Mouse (Mus musculus) kidney, adult 2 months (tissue): Measurements from ENCODE around the gene Ntrk1. TPM values are rescaled to one million over a fixed set of nuclear protein-coding genes. Genes with fewer than 3 reads are reported as not detected.

ENCODE experiments used
- DNase-seq: peaks from one replicate; pipeline ENCODE4 v3.0.0; 2021
- H3K27ac ChIP-seq: fragments of 200-500 bp; 2 replicates; pipeline ENCODE4 v1.5.1; 2012; ENCODE audit warnings: low read depth, low read length, control low read depth, inconsistent platforms; ENCODE audit not compliant: insufficient read depth
- H3K27me3 ChIP-seq: fragments of 200-500 bp; replicated peaks from 2 replicates; pipeline ENCODE4 v1.6.1; 2012; ENCODE audit warnings: mild to moderate bottlenecking, moderate library complexity, low read length, inconsistent platforms; ENCODE audit not compliant: control insufficient read depth, insufficient read depth
- H3K36me3 ChIP-seq: fragments of 200-500 bp; 2 replicates; pipeline ENCODE4 v1.6.1; 2012; ENCODE audit warnings: mild to moderate bottlenecking, moderate library complexity, low read length, inconsistent platforms; ENCODE audit not compliant: control insufficient read depth, insufficient read depth
- H3K4me1 ChIP-seq: fragments of 200-500 bp; 2 replicates; pipeline ENCODE4 v1.6.1; 2011; ENCODE audit warnings: low read length; ENCODE audit not compliant: control insufficient read depth, insufficient read depth
- H3K4me3 ChIP-seq: fragments of 200-500 bp; 2 replicates; pipeline ENCODE4 v1.5.1; 2011; ENCODE audit warnings: mild to moderate bottlenecking, low read depth, low read length, control low read depth; ENCODE audit not compliant: insufficient read depth
- CTCF ChIP-seq: fragments of 200-500 bp; conservative IDR thresholded peaks from 2 replicates; pipeline ENCODE4 v1.5.1; 2011; ENCODE audit warnings: low read depth, mild to moderate bottlenecking, control low read depth, low read length, moderate library complexity, mixed read lengths; ENCODE audit not compliant: insufficient read depth, insufficient read length
- POLR2A ChIP-seq: fragments of 200-500 bp; IDR thresholded peaks from one replicate; pipeline ENCODE4 v1.6.1; 2011; ENCODE audit warnings: low read depth, low read length, control low read depth
- WGBS: fragments of 180-500 bp; shearing (Covaris S2); methylation state at CpG from one replicate; pipeline ENCODE4 v1.1.7; 2018; 5-methylcytosine and 5-hydroxymethylcytosine counted together
- polyA plus RNA-seq: library from polyadenylated mRNA; depleted of rRNA; stranded (reverse); fragments of >200 nt; gene quantifications from 2 replicates; pipeline ENCODE4 v1.2.3, GENCODE M21; 2012

Gene Ntrk1
- polyA plus RNA-seq, 1 experiment = 4.5 TPM

GRCm38 (mm10) chr3:87818226-87818625 lies 23.3 kb upstream of the Ntrk1 start:
- H3K4me3 ChIP-seq = no peak overlapping the region
- no peak for DNase-seq
- H3K4me1 ChIP-seq = no peaks in the 10 kb centered on the region
- TF ChIP-seq POLR2A (no peak), CTCF (no peak)
- 72% methylated on average over 12 of the region's 12 CpGs for WGBS
- H3K27ac ChIP-seq = no peak overlapping the region
- H3K27me3 ChIP-seq = no peaks in the 10 kb centered on the region
- no peaks in the 10 kb centered on the region for H3K36me3 ChIP-seq

GRCm38 (mm10) chr3:87816646-87817093 lies 21.7 kb upstream of the Ntrk1 start:
- Histone ChIP-seq H3K27me3 (no peaks in the 10 kb centered on the region), H3K36me3 (no peaks in the 10 kb centered on the region), H3K4me1 (no peaks in the 10 kb centered on the region), H3K27ac (no peak overlapping the region), H3K4me3 (no peak overlapping the region)
- WGBS = 4% methylated on average over 12 of the region's 12 CpGs
- DNase-seq = peak; percentile 83
- TF ChIP-seq CTCF (peak; percentile 98), POLR2A (no peak)

- 62% methylated on average over 6 of the region's 6 CpGs for WGBS
- no peaks in the 10 kb centered on the region for H3K36me3 ChIP-seq
- TF ChIP-seq CTCF (no peak), POLR2A (no peak)
- DNase-seq = no peak
- H3K4me1 ChIP-seq = no peaks in the 10 kb centered on the region
- no peak overlapping the region for H3K27ac ChIP-seq
- no peaks in the 10 kb centered on the region for H3K27me3 ChIP-seq
- H3K4me3 ChIP-seq = no peak overlapping the region
Observed at GRCm38 (mm10) chr3:87816166-87816565, 21.2 kb upstream of the Ntrk1 start.

- Histone ChIP-seq H3K27ac (no peak overlapping the region), H3K36me3 (no peaks in the 10 kb centered on the region), H3K27me3 (no peaks in the 10 kb centered on the region), H3K4me3 (no peak overlapping the region), H3K4me1 (no peaks in the 10 kb centered on the region)
- TF ChIP-seq CTCF (no peak), POLR2A (no peak)
- WGBS = 40% methylated on average over 10 of the region's 10 CpGs
- DNase-seq = peak; percentile 38
Observed at GRCm38 (mm10) chr3:87812873-87813272, 17.9 kb upstream of the Ntrk1 start.

- no peak overlapping the region for H3K4me3 ChIP-seq
- no peak overlapping the region for H3K27ac ChIP-seq
- TF ChIP-seq CTCF (no peak), POLR2A (no peak)
- no peaks in the 10 kb centered on the region for H3K36me3 ChIP-seq
- WGBS = 64% methylated on average over 4 of the region's 4 CpGs
- no peak for DNase-seq
- H3K4me1 ChIP-seq = no peaks in the 10 kb centered on the region
- H3K27me3 ChIP-seq = no peaks in the 10 kb centered on the region
Observed at GRCm38 (mm10) chr3:87812413-87812812, 17.5 kb upstream of the Ntrk1 start.

GRCm38 (mm10) chr3:87811297-87811696 lies 16.3 kb upstream of the Ntrk1 start:
- no peak overlapping the region for H3K27ac ChIP-seq
- DNase-seq = no peak
- no peak overlapping the region for H3K4me3 ChIP-seq
- 88% methylated on average over 8 of the region's 8 CpGs for WGBS
- no peaks in the 10 kb centered on the region for H3K4me1 ChIP-seq
- no peak for TF ChIP-seq POLR2A
- no peak for TF ChIP-seq CTCF
- H3K36me3 ChIP-seq = no peaks in the 10 kb centered on the region
- no peaks in the 10 kb centered on the region for H3K27me3 ChIP-seq

- peak; percentile 25 for DNase-seq
- no peaks in the 10 kb centered on the region for H3K36me3 ChIP-seq
- H3K4me1 ChIP-seq = no peaks in the 10 kb centered on the region
- no peak for TF ChIP-seq POLR2A
- no peak for TF ChIP-seq CTCF
- H3K4me3 ChIP-seq = no peak overlapping the region
- no peaks in the 10 kb centered on the region for H3K27me3 ChIP-seq
- WGBS = 14% methylated on average over 28 of the region's 28 CpGs
- no peak overlapping the region for H3K27ac ChIP-seq
Observed at GRCm38 (mm10) chr3:87809322-87809962, 14.5 kb upstream of the Ntrk1 start.
